Mouse (Mus musculus) heart, postnatal 0 days (tissue): ENCODE measurements around the gene Dgat2.

Source experiments
- CTCF ChIP-seq: IDR thresholded peaks from 2 replicates; pipeline ENCODE4 v1.5.1; 2016; ENCODE audit warnings: antibody characterized with exemption, control low read depth, low read depth
- EP300 ChIP-seq: IDR thresholded peaks from 2 replicates; pipeline ENCODE4 v1.6.1; 2016; ENCODE audit warnings: antibody characterized with exemption, low read depth

- TF ChIP-seq EP300: no peak
- TF ChIP-seq CTCF: no peak
Observed at GRCm38 (mm10) chr7:99208704-99209103, 26.2 kb upstream of the Dgat2 start.
